In genomic region chr2:52227584-52227983, GRCm38 (mm10) we compare ENCODE assay signal across 15 mouse cellular contexts.
A peak's percentile ranks its signal among the peaks of the same experiment; 100 is the strongest.
DNase-seq lines count a peak whose midpoint lies in the region; ATAC-seq and TF ChIP-seq lines count a peak whose summit lies in the region.
"Had no signal": no experiment of that assay in that cellular context is flagged by ENCODE, and none has a peak within 500 bp of the region (broad histone marks: within the 10 kb centered on the region; RNA-seq: fewer than 3 reads in every experiment).

No protein-coding gene starts in this region.

- peak; percentile 8; the same call in 1 of the 2 replicates for TF ChIP-seq CTCF in gastrocnemius, adult 2 months (IDR thresholded peaks at IDR 0.05)
- TF ChIP-seq CTCF in lung, embryonic 14.5 days (IDR thresholded peaks at IDR 0.05; ENCODE audit: low read depth), result 0 out of 2 replicates have a peak, but pooled peaks have one; percentile 25

- 35% methylated on average over 3 of the region's 3 CpGs for WGBS in lung, embryonic 14.5 days
- 52% methylated on average over 3 of the region's 3 CpGs for WGBS in embryonic facial prominence, embryonic 14.5 days

- no peaks in the 10 kb centered on the region for H3K4me1 ChIP-seq in lung, embryonic 14.5 days (ENCODE audit: insufficient read depth)
- no peaks in the 10 kb centered on the region for H3K4me1 ChIP-seq in embryonic facial prominence, embryonic 14.5 days (ENCODE audit: control insufficient read depth, insufficient read depth, low read length)
- H3K4me1 ChIP-seq: embryonic facial prominence, embryonic 13.5 days; heart, embryonic 10.5 days; liver, embryonic 15.5 days; neural tube, embryonic 13.5 days had no signal

- no peak overlapping the region for H3K9ac ChIP-seq in lung, embryonic 14.5 days
- H3K9ac ChIP-seq in embryonic facial prominence, embryonic 14.5 days (ENCODE audit: low read depth, low read length), result no peak overlapping the region
- H3K9ac ChIP-seq: embryonic facial prominence, embryonic 13.5 days; liver, embryonic 15.5 days; neural tube, embryonic 13.5 days had no signal

- ATAC-seq in lung, embryonic 14.5 days (ENCODE audit: insufficient read depth), result no peak
- ATAC-seq in embryonic facial prominence, embryonic 14.5 days (ENCODE audit: low read depth), result no peak

- H3K36me3 ChIP-seq in lung, embryonic 14.5 days (ENCODE audit: insufficient read depth), result no peaks in the 10 kb centered on the region
- H3K36me3 ChIP-seq in embryonic facial prominence, embryonic 14.5 days (ENCODE audit: control insufficient read depth, insufficient read depth, low read length), result no peaks in the 10 kb centered on the region
- H3K36me3 ChIP-seq: embryonic facial prominence, embryonic 13.5 days; heart, embryonic 10.5 days; liver, embryonic 15.5 days; neural tube, embryonic 13.5 days had no signal

- intact Hi-C loops in gastrocnemius, adult 2 months (cut with DNase I), result loop anchor here (10.0 kb wide), 1 partner anchor 377 kb away; no protein-coding TSS in a partner anchor
- intact Hi-C loops in gastrocnemius, postnatal 36 days (cut with DNase I), result no loop called here

- no peak overlapping the region for H3K4me3 ChIP-seq in gastrocnemius, adult 2 months
- no peak overlapping the region for H3K4me3 ChIP-seq in lung, embryonic 14.5 days (ENCODE audit: low read depth, low read length)
- no peak overlapping the region for H3K4me3 ChIP-seq in embryonic facial prominence, embryonic 14.5 days (ENCODE audit: low read depth, low read length)
- H3K4me3 ChIP-seq: embryonic facial prominence, embryonic 13.5 days; heart, embryonic 10.5 days; liver, embryonic 15.5 days; neural tube, embryonic 13.5 days had no signal

- H3K27ac ChIP-seq in gastrocnemius, adult 2 months, result no peak overlapping the region
- no peak overlapping the region for H3K27ac ChIP-seq in lung, embryonic 14.5 days (ENCODE audit: low read depth)
- no peak overlapping the region for H3K27ac ChIP-seq in embryonic facial prominence, embryonic 14.5 days (replicated peaks; ENCODE audit: low read depth, low read length)
- H3K27ac ChIP-seq: embryonic facial prominence, embryonic 13.5 days; heart, embryonic 10.5 days; liver, embryonic 15.5 days; neural tube, embryonic 13.5 days had no signal

- no peak for DNase-seq in gastrocnemius, adult 2 months
- DNase-seq in gastrocnemius, postnatal 36 days, result no peak
- peak; percentile 47 for DNase-seq in lung, embryonic 14.5 days
- no peak for DNase-seq in lung, postnatal 4 days
- peak; percentile 60 for DNase-seq in NIH3T3 (ENCODE audit: low read depth)
- DNase-seq in embryonic facial prominence, embryonic 14.5 days (ENCODE audit: low spot score), result peak; percentile 8
- DNase-seq in adrenal gland, adult 2 months, result no peak
- DNase-seq: heart, postnatal 4 days; kidney, postnatal 14 days; layer of hippocampus, postnatal 36 days; right cerebral cortex, postnatal 14 days had no signal

- H3K27me3 ChIP-seq in lung, embryonic 14.5 days (ENCODE audit: insufficient read depth, low read length), result no peaks in the 10 kb centered on the region
- no peaks in the 10 kb centered on the region for H3K27me3 ChIP-seq in embryonic facial prominence, embryonic 14.5 days (replicated peaks; ENCODE audit: control insufficient read depth, insufficient read depth, low read length)
- H3K27me3 ChIP-seq: embryonic facial prominence, embryonic 13.5 days; liver, embryonic 15.5 days; neural tube, embryonic 13.5 days had no signal

- no peaks in the 10 kb centered on the region for H3K9me3 ChIP-seq in lung, embryonic 14.5 days (ENCODE audit: low read depth, low read length)
- no peaks in the 10 kb centered on the region for H3K9me3 ChIP-seq in embryonic facial prominence, embryonic 14.5 days (ENCODE audit: control insufficient read depth, low read length)
- H3K9me3 ChIP-seq: embryonic facial prominence, embryonic 13.5 days; heart, embryonic 10.5 days; liver, embryonic 15.5 days; neural tube, embryonic 13.5 days had no signal

- H3K4me2 ChIP-seq in lung, embryonic 14.5 days, result no peak overlapping the region
- H3K4me2 ChIP-seq in embryonic facial prominence, embryonic 14.5 days (ENCODE audit: low read depth, low read length), result no peak overlapping the region
- H3K4me2 ChIP-seq: embryonic facial prominence, embryonic 13.5 days; liver, embryonic 15.5 days; neural tube, embryonic 13.5 days had no signal

Comparison
In these comparisons a context has a peak if more than half of its experiments do, and no peak if none do; other contexts are left out.
1. DNase-seq: peak in lung, embryonic 14.5 days (single experiment), NIH3T3 (single experiment) and embryonic facial prominence, embryonic 14.5 days (single experiment); none in gastrocnemius, adult 2 months (single experiment), gastrocnemius, postnatal 36 days (0 of 2), lung, postnatal 4 days (0 of 2) and adrenal gland, adult 2 months (single experiment).